Mouse (Mus musculus): ENCODE data around the gene Hepacam2. TPM values are rescaled to one million over a fixed set of nuclear protein-coding genes. Genes with fewer than 3 reads are reported as not detected.
A peak's percentile ranks its signal among the peaks of the same experiment; 100 is the strongest.
"Not testable (repeated sequence)": the region's sequence is repeated elsewhere in the genome, so short reads cannot be mapped to it uniquely, and the experiment has no call there.

Hepacam2 gene
- under 1 TPM in 1 of 2 experiments, not detected in 1; 0.14 TPM for total RNA-seq (2021)

GRCm38 (mm10) chr6:3498162-3498848 lies at the start of gene Hepacam2, which contains the start of gene Vps50:
Gene Hepacam2, minus strand, starts transcription at chr6:3498298.
Gene Vps50, plus strand, starts transcription at chr6:3498382.
- peak; percentile 88 for DNase-seq

DNA sequence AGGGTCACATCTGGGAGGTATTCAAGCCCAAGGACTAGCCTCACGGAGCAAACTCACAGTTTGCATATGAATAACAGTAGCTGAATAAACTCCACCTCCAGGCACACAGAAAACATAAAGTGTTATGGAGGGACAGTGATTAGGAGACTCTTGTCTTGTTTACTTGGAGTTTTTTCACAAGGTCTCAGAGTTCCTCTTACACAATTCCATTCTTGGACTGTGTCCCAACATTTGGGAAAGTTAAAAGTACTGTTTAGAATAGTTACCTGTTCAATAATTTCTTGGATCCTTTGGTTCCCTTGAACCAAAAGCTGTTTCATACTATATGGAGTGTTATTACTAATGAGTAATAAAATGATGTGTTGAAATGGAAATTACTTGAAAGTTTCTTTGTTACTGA lies 46.9 kb upstream of the Hepacam2 start:
- no peak for DNase-seq

DNA sequence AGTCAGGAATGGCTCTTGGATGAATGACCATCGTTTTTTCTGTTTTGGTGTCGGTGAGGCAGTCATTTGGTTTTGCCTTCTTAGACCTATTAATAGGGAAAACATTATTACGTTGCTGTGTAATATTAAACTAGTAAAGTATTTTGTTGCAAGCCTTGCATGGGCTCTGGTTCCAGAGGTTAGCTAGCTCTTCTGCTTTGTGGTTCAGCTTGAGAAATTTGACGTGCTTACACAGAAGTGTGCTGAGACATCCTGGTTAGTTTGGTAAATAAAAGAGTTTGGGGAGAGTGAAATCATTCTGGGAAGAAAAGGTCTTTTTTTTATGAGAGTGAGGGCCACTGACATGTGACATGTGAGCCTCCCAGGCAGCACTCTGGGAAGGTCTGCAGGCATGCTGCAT lies 45.8 kb upstream of the Hepacam2 start:
- no peak for DNase-seq

GRCm38 (mm10) chr6:3539470-3539869 lies 41.4 kb upstream of the Hepacam2 start:
- DNase-seq, result no peak

GRCm38 (mm10) chr6:3536048-3536447 lies 38.0 kb upstream of the Hepacam2 start:
- no peak for DNase-seq

DNA sequence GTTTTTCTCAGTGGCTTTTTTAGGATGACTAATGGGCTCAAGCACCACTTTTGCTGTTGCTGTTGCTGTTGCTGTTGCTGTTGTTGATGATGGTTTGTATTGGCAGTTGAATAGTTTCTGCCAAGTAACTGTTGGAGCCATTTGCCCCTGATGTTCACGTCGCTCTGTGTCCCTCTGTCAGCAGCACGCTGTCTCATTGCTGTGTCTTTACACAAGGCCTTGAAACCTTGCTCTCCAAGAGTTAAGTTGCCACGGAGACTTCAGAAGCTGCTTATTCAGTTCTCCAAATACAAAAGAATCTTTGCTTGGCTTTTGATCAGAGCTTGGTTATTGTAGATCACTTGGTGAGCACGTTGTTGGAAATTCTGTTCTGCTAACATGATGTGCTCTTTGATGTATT lies 33.3 kb upstream of the Hepacam2 start:
- DNase-seq, result no peak

DNA sequence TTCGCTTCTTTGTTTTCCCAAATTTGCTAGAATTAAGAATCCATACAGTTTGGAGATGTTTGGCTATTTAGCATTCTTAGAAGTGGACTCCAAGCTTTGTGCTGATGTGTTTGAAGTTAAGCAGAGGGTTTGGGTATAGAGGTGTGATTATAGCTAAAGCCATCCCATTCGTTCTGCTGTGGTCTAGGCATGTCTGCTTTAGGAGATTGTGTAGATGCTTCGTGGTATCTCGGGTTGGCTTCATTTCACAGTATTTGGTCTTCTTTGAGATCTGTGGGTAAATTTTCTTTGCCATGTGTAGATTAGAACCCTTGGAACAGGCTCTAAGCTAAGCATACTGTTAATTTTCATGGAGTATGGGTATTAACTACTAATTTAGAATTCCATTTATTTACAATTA lies 30.1 kb upstream of the Hepacam2 start:
- DNase-seq, result no peak

DNA sequence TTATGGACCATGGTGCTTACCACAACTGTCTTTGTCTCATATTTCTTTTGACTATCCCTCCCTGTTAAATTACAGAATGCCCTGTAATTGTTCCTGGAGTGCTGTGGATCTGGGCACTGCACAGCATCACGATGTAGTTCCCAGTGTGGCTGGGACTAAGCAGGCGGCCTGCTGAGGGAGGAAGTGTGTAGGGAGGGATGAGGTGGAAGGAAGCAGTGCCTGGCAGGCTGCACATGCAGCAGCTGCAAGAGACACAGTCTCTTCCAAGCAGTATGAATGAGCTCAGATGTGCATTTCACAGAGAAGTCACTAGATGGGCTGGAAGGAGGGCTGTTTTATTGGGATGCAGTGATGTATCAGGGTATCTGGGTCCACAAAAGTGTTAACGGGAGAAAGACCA lies 14.5 kb upstream of the Hepacam2 start:
- DNase-seq, result no peak

GRCm38 (mm10) chr6:3511612-3512011 lies 13.5 kb upstream of the Hepacam2 start:
- no peak for DNase-seq

DNA sequence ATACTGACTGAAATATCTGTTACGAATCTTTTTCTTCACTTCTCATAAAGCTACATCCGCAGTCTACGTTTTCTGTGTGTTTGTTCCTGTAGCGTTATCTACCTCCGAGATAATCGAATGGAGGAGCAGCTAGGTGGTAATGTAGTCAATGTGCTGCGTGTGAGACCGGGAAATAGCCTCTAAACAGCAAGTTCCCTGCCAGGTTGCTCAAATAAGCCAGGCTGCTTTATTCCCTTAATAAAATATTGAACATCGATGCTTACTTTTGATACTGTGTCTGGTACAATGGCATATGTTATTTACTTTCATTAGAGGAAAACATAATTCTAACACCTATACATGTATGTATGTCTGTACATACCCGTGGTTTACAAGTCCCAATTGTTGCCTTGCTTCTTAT lies 13.0 kb upstream of the Hepacam2 start:
- no peak for DNase-seq

DNA sequence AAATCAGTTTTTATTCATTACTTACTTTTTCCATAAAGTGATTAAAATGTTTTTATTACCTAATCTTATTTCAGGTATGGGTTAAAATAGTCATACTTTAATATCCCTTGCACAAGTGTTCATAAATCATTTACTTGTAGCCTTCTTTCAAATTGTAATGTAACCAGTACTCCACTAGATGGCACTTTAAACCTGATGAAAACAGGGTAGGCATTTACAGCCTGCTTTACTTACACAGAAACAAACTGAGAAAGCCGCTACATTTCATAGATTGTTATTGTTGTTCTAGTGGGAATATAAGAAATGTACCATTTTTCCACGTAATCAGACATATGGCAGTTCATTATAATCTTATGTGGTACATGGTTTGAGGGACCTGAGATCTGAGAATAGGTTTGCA lies 11.7 kb upstream of the Hepacam2 start:
- DNase-seq, result no peak

DNA sequence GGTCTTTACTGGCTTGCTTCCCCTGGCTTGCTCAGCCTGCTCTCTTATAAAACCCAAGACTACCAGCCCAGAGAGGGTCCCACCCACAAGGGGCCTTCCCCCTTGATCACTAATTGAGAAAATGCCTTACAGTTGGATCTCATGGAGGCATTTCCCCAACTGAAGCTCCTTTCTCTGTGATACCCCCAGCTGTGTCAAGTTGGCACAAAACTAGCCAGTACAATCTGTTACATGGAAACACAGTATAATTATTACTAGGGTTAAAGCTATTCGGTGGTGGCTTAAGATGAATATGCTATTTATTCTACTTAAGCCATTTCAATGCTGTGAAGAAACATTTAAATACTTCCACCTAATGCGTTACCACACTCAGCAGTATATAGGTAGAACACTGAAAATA lies 10.1 kb upstream of the Hepacam2 start:
- not testable (repeated sequence) for DNase-seq

GRCm38 (mm10) chr6:3507078-3507477 lies 9.0 kb upstream of the Hepacam2 start:
- no peak for DNase-seq

DNA sequence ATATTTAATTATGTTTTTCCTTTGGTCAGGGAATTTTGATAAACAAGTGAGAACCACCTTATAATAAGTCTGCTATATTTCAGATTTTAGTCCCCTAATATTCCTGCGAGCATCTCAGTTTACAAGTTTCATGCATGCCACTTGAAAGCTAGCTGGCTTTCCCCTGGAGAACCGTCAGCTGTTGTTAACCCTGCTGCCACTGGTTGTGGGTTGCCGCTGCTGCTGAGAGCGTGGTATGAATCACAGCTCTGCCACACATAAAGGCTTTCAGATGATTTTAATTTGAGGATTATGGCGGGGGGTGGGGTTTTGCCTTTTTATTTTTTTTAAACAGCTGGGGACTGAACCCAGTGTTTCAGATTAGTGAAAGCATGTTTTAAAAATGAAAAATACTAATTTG lies 7.2 kb upstream of the Hepacam2 start:
- DNase-seq, result no peak

DNA sequence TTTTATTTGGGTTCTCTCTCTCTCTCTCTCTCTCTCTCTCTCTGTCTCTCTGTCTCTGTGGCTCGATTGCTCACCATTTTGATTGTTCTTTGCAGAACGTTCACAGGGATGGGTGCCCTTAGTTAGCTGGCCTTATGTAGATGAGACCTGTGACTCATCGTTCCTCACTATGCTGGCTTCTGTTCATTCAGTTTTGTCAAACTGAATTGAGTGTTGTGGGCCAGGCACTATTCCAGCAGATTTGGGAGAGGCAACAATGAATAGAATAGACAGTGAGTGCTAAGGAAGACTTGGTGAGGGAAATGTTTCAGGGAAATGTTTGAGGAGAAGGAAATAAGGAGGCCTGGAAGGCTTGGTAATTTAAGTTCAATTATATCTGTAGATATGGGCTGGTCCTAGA lies 2.2 kb upstream of the Hepacam2 start:
- DNase-seq, result no peak

GRCm38 (mm10) chr6:3496210-3496609 lies 1.9 kb downstream of the Hepacam2 start:
- DNase-seq, result peak; percentile 25

GRCm38 (mm10) chr6:3494285-3494684 lies 3.8 kb downstream of the Hepacam2 start:
- DNase-seq, result no peak

GRCm38 (mm10) chr6:3487355-3487754 lies 10.7 kb downstream of the Hepacam2 start:
- DNase-seq, result no peak

- no peak for DNase-seq
These were observed 13.0 kb downstream of the Hepacam2 start for GRCm38 (mm10) chr6:3485133-3485532.

DNA sequence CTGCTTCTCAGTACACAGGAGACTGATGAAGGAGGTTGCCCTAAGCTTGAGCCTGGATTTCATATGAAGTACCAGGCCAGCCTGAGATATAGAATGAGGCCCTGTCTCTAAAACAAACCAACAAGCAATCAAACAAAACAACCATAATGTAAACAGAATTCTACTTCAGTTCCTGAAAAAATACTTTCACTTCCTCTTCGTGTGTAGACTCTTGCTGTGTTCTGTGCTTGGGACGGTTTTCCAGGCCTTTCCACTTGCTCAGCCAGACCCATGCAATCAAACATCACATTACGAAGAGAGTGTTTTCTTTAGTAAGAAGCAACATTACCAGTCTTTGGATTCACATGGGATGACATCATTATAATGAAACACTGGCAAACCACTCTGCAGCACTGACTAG lies 16.4 kb downstream of the Hepacam2 start:
- DNase-seq, result no peak

DNA sequence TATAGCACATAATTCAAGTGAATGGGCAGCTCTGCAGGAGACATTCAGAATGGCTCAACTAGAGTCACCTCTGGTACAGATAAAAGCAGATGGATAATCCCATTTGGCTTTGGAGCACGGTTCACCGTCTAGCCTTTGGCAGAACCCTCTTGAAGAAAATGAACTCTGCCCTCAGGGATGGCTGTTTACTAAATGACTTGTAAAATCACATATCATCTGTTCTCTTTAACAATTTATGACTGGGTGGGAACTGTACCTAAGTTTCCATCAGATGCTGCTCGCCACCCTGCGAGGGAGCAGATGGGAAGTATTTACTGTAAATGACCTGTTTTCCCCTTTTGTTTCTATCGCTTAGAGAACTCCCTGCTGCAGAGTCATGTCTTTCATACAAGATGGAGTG lies 18.2 kb downstream of the Hepacam2 start:
- no peak for DNase-seq

DNA sequence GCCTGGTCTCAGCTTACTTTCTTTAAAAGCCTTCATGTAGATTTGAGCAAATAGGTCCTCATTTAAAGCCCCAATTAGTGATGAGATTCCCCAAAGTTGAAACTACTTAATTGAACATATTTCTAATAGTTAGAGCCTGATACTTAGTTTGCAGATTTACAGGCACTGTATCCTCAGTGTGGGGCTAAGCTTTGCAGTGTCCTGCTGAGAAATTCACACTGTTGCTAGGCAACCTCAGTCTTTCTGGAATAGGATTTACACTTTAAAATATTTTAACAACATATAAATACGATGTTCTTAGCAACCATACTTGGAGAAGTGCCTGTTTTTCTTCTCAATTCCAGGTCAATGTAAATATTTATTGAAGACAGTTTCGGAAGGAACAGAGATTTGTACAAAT lies 21.8 kb downstream of the Hepacam2 start:
- DNase-seq, result no peak

DNA sequence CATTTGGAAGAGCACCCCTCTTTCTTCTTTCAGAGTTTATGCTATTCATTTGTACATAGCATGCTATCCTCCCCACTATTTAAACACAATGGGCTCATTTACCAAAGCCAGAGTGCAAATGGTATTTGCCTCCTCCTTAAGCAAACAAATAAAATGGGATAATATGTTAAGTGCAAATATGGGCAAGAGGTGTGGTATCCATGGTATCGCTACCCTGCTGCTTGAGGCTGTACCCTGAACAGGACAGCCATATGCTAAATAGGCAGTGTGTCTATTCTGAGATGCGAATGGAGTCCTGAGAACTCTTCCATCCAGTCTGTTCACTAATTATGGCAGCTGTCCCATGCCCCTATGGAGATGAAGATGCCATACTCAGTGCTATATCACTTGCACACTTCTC lies 27.4 kb downstream of the Hepacam2 start:
- DNase-seq, result no peak

DNA sequence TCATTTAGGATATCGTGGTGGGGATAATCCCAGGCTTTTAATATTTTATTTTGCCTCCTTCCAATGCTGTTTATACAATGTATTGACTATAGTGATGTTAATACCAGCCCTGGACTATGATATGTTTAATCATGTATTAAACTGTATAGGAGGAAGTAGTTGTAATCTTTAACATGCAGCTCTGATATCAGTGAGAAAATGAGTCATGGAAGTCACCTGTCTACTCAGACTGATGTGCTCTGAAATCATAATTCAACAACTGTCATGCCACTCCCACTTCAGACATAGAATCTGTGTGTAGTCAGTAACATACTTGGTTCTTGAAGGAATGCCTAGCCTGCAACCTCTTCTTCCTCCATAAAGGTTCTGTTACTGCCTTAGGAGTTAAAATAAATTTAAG lies 29.5 kb downstream of the Hepacam2 start:
- DNase-seq, result no peak

DNA sequence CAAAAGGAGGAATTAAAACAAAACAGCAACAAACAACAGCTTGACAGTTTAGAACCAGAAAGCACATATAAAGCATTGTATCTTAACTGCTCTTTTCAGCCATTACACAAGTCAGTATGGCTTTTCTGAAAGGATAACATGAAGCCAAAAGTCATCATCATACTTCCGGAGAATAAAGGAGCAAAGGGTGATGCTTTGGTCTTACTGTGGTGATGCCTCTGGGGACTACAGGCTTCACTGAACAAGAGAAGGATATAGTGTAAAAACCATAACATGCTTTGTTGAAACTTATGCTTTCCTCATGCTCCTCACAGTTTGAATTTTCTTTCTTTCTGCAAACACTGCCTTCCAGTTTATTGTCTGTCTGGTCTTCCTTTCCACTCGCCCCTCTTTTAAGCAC lies 34.5 kb downstream of the Hepacam2 start:
- no peak for DNase-seq
